7 mouse cellular contexts compared by ENCODE assay signal in the genomic region with DNA sequence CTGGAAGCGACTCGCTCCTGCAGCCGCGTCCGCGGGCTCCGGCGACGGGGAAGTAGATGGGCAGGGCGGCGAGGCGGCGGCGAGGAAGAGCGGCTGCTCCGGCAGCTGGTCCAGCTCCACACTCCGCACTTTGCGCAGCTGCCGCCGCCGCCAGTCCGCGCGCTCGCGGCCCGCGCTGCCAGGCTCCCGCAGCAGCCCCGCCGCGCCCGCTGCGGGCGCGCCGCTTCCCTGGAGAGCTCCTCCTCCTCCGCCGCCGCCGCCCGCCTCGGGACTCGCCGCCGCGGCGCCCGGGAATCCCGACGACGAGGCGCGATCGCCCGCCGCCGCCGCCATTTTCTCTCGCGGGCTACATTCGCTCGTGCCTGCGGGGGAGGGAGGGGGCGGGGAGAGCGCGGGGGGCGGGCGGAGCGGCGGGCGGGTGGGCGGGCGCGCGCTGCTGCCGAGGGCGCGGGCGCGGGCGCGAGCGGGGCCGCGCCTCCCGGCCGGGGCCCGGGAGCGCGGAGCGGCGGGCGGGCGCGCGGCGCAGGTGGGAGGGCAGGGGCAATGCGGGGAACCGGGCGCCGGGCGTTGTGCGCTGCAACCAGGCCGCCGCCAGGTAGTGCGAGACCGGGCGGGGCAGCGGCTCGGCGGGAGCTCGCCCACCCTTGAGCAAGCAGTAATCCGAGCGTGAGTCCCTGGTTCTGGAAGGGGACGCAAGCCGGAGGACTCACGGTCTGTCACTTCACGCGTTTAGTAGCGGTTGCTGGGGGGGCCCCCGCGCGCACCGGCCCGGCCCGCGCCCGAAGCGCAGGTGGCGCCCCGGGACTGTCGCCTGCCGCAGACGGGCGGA. TPM values are rescaled to one million over a fixed set of nuclear protein-coding genes. Genes with fewer than 3 reads are reported as not detected.
DNase-seq lines count a peak whose midpoint lies in the region; ATAC-seq and TF ChIP-seq lines count a peak whose summit lies in the region.

A gene (minus strand): TSS at position 357 of the 829 bp plus-strand sequence.

- H3K4me2 ChIP-seq in hindbrain, postnatal 0 days (ENCODE audit: low read depth, low read length): peak within 1 kb of the TSS; percentile 90

- peak; percentile 67 for DNase-seq in gastrocnemius, postnatal 10 days
- DNase-seq in hindbrain, postnatal 0 days (ENCODE audit: low spot score): peak; percentile 86
- peak; percentile 38 to 88 for DNase-seq in left cerebral cortex, postnatal 10 days (ENCODE audit: extremely low spot score in 1 of 2, low spot score in 2 of 2)

- intact Hi-C loops in left cerebral cortex, postnatal 10 days (cut with DNase I): no loop called here

- peak within 1 kb of the TSS; percentile 98 for H3K27ac ChIP-seq in hindbrain, postnatal 0 days
- H3K27ac ChIP-seq in small intestine, adult 2 months (ENCODE audit: insufficient read depth, low read depth, low read length): peak within 1 kb of the TSS; percentile 93

- 0 out of 2 replicates have a peak, but pooled peaks cover 3% of the 10 kb centered on the region for H3K4me1 ChIP-seq in hindbrain, postnatal 0 days (ENCODE audit: insufficient read depth, low read length)
- H3K4me1 ChIP-seq in small intestine, adult 2 months (ENCODE audit: control insufficient read depth, insufficient read depth, insufficient read length, low read length): peaks cover 9% of the 10 kb centered on the region

- 4% methylated on average over 60 of the region's 136 CpGs for WGBS in hindbrain, postnatal 0 days
- 1% methylated on average over 113 of the region's 136 CpGs for WGBS in small intestine, adult 2 months

- no peaks in the 10 kb centered on the region for H3K27me3 ChIP-seq in hindbrain, postnatal 0 days (ENCODE audit: insufficient read depth, low read length)
- H3K27me3 ChIP-seq in small intestine, adult 2 months (ENCODE audit: control insufficient read depth, insufficient read depth, low read length): no peaks in the 10 kb centered on the region

- H3K4me3 ChIP-seq in hindbrain, postnatal 0 days (ENCODE audit: low read length): peak within 1 kb of the TSS; percentile 94
- peak within 1 kb of the TSS; percentile 99 for H3K4me3 ChIP-seq in small intestine, adult 2 months (ENCODE audit: low read depth, low read length)

- no peaks in the 10 kb centered on the region for H3K36me3 ChIP-seq in hindbrain, postnatal 0 days (ENCODE audit: insufficient read depth, low read length)
- no peaks in the 10 kb centered on the region for H3K36me3 ChIP-seq in small intestine, adult 2 months (ENCODE audit: control insufficient read depth, insufficient read depth, low read length)

- no peak for TF ChIP-seq CTCF in hindbrain, postnatal 0 days (IDR thresholded peaks at IDR 0.05; ENCODE audit: low read depth)
- no peak for TF ChIP-seq CTCF in small intestine, adult 2 months (IDR thresholded peaks at IDR 0.05; ENCODE audit: extremely low read depth, insufficient read length, insufficient replicate concordance, low read depth, low read length)

- peak within 1 kb of the TSS; percentile 97 for H3K9ac ChIP-seq in hindbrain, postnatal 0 days (replicated peaks; ENCODE audit: low read length)

- peak; percentile 5 for ATAC-seq in activated CD4-positive, CD25-positive, alpha-beta regulatory T cell, adult 4 months
- ATAC-seq in common myeloid progenitor, adult 5-6 weeks (replicated peaks; ENCODE audit: low read depth, poor library complexity, severe bottlenecking): no peak; the same call in 1 of the 2 replicates
- peak; percentile 83 for ATAC-seq in hindbrain, postnatal 0 days
- peak; percentile 29 for ATAC-seq in megakaryocyte-erythroid progenitor cell, adult 5-6 weeks (replicated peaks; ENCODE audit: low FRiP score, low TSS enrichment, poor library complexity, severe bottlenecking)

- TF ChIP-seq POLR2A in small intestine, adult 2 months (IDR thresholded peaks at IDR 0.05; ENCODE audit: low read depth, low read length): peak; percentile 51; the same call in 1 of the 2 replicates

- H3K9me3 ChIP-seq in hindbrain, postnatal 0 days (ENCODE audit: low read length): no peaks in the 10 kb centered on the region

RNA-seq across cellular contexts. Expression of the gene that starts here (rescaled TPM):
- 100 to 1,000 TPM in 1 of 2 experiments, 10 to 100 TPM in 1; 84.4 to 102 TPM for polyA plus RNA-seq in activated CD4-positive, CD25-positive, alpha-beta regulatory T cell, adult 4 months (2017; shearing (Covaris generic))
- 36.1 and 38.5 TPM in 2 replicates for total RNA-seq in common myeloid progenitor, adult 5-6 weeks (2017)
- 10 to 100 TPM; 19.0 to 24.4 TPM for total RNA-seq in gastrocnemius, postnatal 10 days (2021)
- 36.3 and 45.3 TPM in 2 replicates for total RNA-seq in hindbrain, postnatal 0 days (2014; rRNA removed)
- polyA plus RNA-seq in hindbrain, postnatal 0 days (2015; fragmentation: Nextera tagmentation; extraction: Ambion mirVana): 15.3 and 19.2 TPM in 2 replicates
- 10 to 100 TPM; 11.0 to 12.0 TPM for total RNA-seq in left cerebral cortex, postnatal 10 days (2021)
- 12.2 and 13.6 TPM in 2 replicates for total RNA-seq in megakaryocyte-erythroid progenitor cell, adult 5-6 weeks (2014; fragmentation: Nextera tagmentation)
- 10.7 and 36.0 TPM in 2 replicates for total RNA-seq in megakaryocyte-erythroid progenitor cell, adult 5-6 weeks (2017)
- polyA plus RNA-seq in small intestine, adult 2 months (2012; rRNA removed): 5.1 and 15.0 TPM in 2 replicates
